Mouse (Mus musculus): ENCODE data around the gene Arhgef6. TPM values are rescaled to one million over a fixed set of nuclear protein-coding genes. Genes with fewer than 3 reads are reported as not detected.
A peak's percentile ranks its signal among the peaks of the same experiment; 100 is the strongest.

Arhgef6 gene
- 3.6 and 4.1 TPM in 2 replicates for polyA plus RNA-seq (2015; fragmentation: Nextera tagmentation; extraction: Ambion mirVana)

DNA sequence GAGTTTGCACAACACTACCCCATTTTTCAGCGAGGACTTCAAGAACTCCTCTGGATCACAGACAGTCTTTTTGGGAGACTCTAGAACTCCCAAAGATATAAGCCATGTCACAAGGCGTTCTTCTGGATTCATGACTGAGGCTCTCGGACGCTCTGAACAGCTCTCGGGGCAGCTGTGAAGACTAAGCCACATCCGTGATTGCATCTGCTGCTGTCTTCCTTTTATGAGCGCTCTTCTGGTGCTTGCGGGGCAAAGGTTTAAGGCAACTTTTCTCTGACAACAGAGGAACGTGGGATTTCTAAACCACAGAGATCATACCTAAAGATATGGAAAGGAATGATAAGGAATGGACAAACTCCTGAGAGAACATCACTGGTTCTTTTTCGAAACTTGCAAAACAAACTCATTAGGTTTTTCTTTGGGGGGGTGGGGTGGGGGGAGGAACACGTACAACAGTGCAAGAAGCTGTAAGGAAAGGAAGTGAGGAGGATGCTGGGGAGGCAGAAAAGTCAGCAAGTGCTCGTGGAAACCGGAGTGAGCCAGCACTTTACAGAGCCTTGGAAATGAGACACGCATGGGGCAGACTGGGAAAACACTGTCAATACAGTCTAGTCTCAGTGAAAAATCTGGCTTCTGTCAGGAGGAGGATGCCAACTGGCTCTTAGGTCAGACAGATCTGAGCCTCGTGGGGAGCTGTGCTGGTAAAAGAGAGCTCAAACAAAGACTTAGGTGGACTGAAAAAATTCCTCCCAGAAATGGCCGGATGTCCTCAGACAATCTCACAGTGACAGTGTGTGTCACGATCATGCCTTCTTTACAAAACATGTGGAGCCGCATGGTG lies at the start of gene Arhgef6:
Gene Arhgef6 (minus strand): TSS at position 359 of the 841 bp plus-strand sequence.
- DNase-seq (ENCODE audit: low spot score) (no peak), ATAC-seq (ENCODE audit: low FRiP score, low TSS enrichment) (no peak)
- no peak within 1 kb of the TSS for H3K27ac ChIP-seq (replicated peaks)
- no peaks in the 10 kb centered on the region for H3K36me3 ChIP-seq (ENCODE audit: control insufficient read depth, insufficient read depth, low read length)
- no peak within 1 kb of the TSS for H3K9ac ChIP-seq (ENCODE audit: low read length)
- TF ChIP-seq EP300 (optimal IDR thresholded peaks at IDR 0.05) (no peak), CTCF (IDR thresholded peaks at IDR 0.05; ENCODE audit: low read depth) (no peak)
- peak within 1 kb of the TSS; percentile 17; the same call in 1 of the 2 replicates for H3K4me2 ChIP-seq (replicated peaks; ENCODE audit: low read depth)
- no peaks in the 10 kb centered on the region for H3K9me3 ChIP-seq (ENCODE audit: control insufficient read depth, low read length)
- no peaks in the 10 kb centered on the region for H3K4me1 ChIP-seq (replicated peaks; ENCODE audit: control insufficient read depth, insufficient read depth)
- H3K4me3 ChIP-seq (ENCODE audit: low read depth, low read length), result no peak within 1 kb of the TSS
- WGBS, result 46% methylated on average over 18 of the region's 18 CpGs
- H3K27me3 ChIP-seq (ENCODE audit: control insufficient read depth, insufficient read depth, low read length), result no peaks in the 10 kb centered on the region

DNA sequence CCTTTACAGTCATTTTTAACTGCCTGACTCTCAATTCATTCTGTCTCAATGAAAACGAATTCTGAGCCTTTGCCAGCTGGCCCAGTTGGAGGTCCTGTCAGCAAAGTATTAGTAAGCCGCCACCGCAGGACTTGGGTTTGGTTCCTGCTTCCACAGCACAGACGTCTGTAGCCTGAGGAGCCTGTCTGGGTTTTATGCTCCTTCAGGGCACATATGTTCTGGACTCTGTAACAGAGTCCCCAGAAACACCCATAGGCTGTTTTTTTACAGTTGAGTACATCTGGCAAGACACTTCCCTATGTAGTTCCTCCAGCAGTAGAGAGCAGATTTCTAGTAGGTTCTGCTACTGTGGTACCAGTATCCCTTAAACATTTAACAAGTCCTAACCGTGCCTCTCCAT lies 42.4 kb upstream of the Arhgef6 start:
- 69% methylated on average over 5 of the region's 5 CpGs for WGBS
- no peak for TF ChIP-seq CTCF (IDR thresholded peaks at IDR 0.05; ENCODE audit: low read depth)
- TF ChIP-seq EP300 (optimal IDR thresholded peaks at IDR 0.05), result no peak
- no peaks in the 10 kb centered on the region for H3K36me3 ChIP-seq (ENCODE audit: control insufficient read depth, insufficient read depth, low read length)

DNA sequence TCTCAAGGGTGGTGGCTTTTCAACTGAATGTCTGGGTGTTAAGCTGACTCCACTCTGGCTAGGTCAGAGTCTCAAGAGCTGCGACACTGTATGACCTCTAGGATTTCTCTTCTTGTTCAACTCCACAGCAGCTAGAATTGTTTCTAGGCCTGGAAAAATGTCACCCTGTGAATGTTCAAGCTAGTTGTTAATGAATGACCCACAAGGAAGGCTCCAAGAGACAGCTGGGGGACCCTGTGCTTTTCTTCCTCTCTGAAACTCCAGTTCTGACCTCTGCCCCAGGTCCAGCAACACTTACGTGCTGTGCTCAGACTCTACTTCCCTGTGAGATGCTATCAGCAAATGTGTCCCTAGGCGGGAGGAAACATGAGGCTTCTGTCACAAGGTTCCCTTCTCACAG lies 40.0 kb upstream of the Arhgef6 start:
- ATAC-seq (ENCODE audit: low FRiP score, low TSS enrichment), result no peak
- Histone ChIP-seq H3K4me1 (replicated peaks; ENCODE audit: control insufficient read depth, insufficient read depth) (no peaks in the 10 kb centered on the region), H3K4me3 (ENCODE audit: low read depth, low read length) (no peak overlapping the region), H3K9me3 (ENCODE audit: control insufficient read depth, low read length) (no peaks in the 10 kb centered on the region), H3K9ac (ENCODE audit: low read length) (no peak overlapping the region), H3K27ac (replicated peaks) (no peak overlapping the region), H3K4me2 (replicated peaks; ENCODE audit: low read depth) (no peak overlapping the region), H3K27me3 (ENCODE audit: control insufficient read depth, insufficient read depth, low read length) (no peaks in the 10 kb centered on the region), H3K36me3 (ENCODE audit: control insufficient read depth, insufficient read depth, low read length) (no peaks in the 10 kb centered on the region)
- 87% methylated on average over 3 of the region's 3 CpGs for WGBS
- DNase-seq (ENCODE audit: low spot score), result no peak
- TF ChIP-seq CTCF (IDR thresholded peaks at IDR 0.05; ENCODE audit: low read depth) (no peak), EP300 (optimal IDR thresholded peaks at IDR 0.05) (no peak)

More for the DNA sequence above, 42.4 kb upstream of the Arhgef6 start:
- Histone ChIP-seq H3K27me3 (ENCODE audit: control insufficient read depth, insufficient read depth, low read length) (no peaks in the 10 kb centered on the region), H3K4me2 (replicated peaks; ENCODE audit: low read depth) (no peak overlapping the region), H3K9me3 (ENCODE audit: control insufficient read depth, low read length) (no peaks in the 10 kb centered on the region), H3K4me1 (replicated peaks; ENCODE audit: control insufficient read depth, insufficient read depth) (no peaks in the 10 kb centered on the region), H3K27ac (replicated peaks) (no peak overlapping the region), H3K9ac (ENCODE audit: low read length) (no peak overlapping the region), H3K4me3 (ENCODE audit: low read depth, low read length) (no peak overlapping the region)
- ATAC-seq (ENCODE audit: low FRiP score, low TSS enrichment), result no peak
- no peak for DNase-seq (ENCODE audit: low spot score)

DNA sequence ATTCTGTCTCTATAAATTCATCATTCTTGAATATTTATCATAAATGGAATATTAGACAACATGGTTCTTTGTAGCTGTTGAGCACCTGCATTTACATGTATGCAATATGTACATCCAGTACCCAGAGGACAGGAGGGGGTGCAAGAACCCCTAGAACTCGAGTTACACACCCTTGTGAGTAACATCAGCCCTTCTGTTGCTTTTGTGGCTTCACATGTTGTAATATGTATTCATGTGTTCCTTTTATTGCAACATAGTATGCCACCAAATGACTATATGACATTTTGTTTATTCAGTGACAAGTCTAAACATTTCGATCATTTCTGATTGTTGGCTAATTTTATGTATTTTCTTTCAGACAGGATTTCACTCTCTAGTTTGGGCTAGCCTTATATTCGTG lies 38.6 kb upstream of the Arhgef6 start:
- H3K27me3 ChIP-seq (ENCODE audit: control insufficient read depth, insufficient read depth, low read length), result no peaks in the 10 kb centered on the region

DNA sequence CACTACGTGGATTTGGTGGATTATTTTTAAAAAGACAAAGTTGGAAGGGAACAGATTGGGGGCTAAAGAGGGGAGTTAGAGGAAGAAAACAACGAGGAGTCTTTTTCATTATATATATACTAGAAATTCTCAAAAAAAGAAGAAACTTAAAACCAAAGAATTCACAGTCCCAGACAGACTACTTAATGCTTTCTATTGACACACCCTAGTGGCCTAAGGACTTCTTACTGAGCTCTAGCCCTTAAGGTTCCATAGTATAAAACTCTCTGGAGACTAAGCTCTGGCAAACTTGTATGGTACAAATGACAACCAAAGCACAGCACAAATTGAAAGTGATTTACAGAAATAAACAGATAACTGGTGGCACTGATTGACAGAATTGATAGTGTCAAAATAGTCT lies 35.5 kb upstream of the Arhgef6 start:
- Histone ChIP-seq H3K36me3 (ENCODE audit: control insufficient read depth, insufficient read depth, low read length) (no peaks in the 10 kb centered on the region), H3K9me3 (ENCODE audit: control insufficient read depth, low read length) (no peaks in the 10 kb centered on the region), H3K4me2 (replicated peaks; ENCODE audit: low read depth) (no peak overlapping the region), H3K4me3 (ENCODE audit: low read depth, low read length) (no peak overlapping the region), H3K4me1 (replicated peaks; ENCODE audit: control insufficient read depth, insufficient read depth) (no peaks in the 10 kb centered on the region), H3K27ac (replicated peaks) (no peak overlapping the region), H3K9ac (ENCODE audit: low read length) (no peak overlapping the region), H3K27me3 (ENCODE audit: control insufficient read depth, insufficient read depth, low read length) (no peaks in the 10 kb centered on the region)
- WGBS, result 76% methylated on average over 2 of the region's 2 CpGs
- DNase-seq (ENCODE audit: low spot score) (no peak), ATAC-seq (ENCODE audit: low FRiP score, low TSS enrichment) (no peak)
- TF ChIP-seq CTCF (IDR thresholded peaks at IDR 0.05; ENCODE audit: low read depth) (no peak), EP300 (optimal IDR thresholded peaks at IDR 0.05) (no peak)

More for the DNA sequence above, 38.6 kb upstream of the Arhgef6 start:
- no peaks in the 10 kb centered on the region for H3K4me1 ChIP-seq (replicated peaks; ENCODE audit: control insufficient read depth, insufficient read depth)
- H3K36me3 ChIP-seq (ENCODE audit: control insufficient read depth, insufficient read depth, low read length), result no peaks in the 10 kb centered on the region
- H3K9ac ChIP-seq (ENCODE audit: low read length), result no peak overlapping the region
- WGBS, result 79% methylated on average over 3 of the region's 3 CpGs
- DNase-seq (ENCODE audit: low spot score), result no peak
- H3K27ac ChIP-seq (replicated peaks), result no peak overlapping the region
- ATAC-seq (ENCODE audit: low FRiP score, low TSS enrichment), result no peak
- TF ChIP-seq EP300 (optimal IDR thresholded peaks at IDR 0.05) (no peak), CTCF (IDR thresholded peaks at IDR 0.05; ENCODE audit: low read depth) (no peak)
- no peak overlapping the region for H3K4me3 ChIP-seq (ENCODE audit: low read depth, low read length)
- H3K4me2 ChIP-seq (replicated peaks; ENCODE audit: low read depth), result no peak overlapping the region
- no peaks in the 10 kb centered on the region for H3K9me3 ChIP-seq (ENCODE audit: control insufficient read depth, low read length)

DNA sequence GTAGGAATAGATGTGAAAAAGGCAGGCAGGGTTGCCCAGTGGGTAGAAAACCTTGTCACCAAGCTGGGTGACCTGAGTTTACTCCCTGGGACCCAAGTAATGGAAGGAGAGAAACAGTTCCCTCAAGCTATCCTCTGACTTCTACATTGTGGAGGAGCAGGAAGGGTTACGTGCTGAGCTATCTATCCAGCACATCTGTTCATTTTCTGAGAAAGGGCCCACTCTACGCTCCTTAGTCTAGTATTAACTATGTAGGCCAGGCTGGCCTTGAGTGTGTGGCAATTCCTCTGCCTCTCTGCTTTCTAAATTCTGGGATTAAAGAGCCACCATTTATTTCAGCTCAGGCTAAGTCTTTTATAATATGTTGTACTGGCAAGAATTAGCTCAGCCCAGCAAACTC lies 35.0 kb upstream of the Arhgef6 start:
- H3K36me3 ChIP-seq (ENCODE audit: control insufficient read depth, insufficient read depth, low read length), result no peaks in the 10 kb centered on the region
- no peak overlapping the region for H3K27ac ChIP-seq (replicated peaks)
- no peaks in the 10 kb centered on the region for H3K27me3 ChIP-seq (ENCODE audit: control insufficient read depth, insufficient read depth, low read length)
- H3K4me2 ChIP-seq (replicated peaks; ENCODE audit: low read depth), result no peak overlapping the region
- WGBS, result 89% methylated on average over 2 of the region's 2 CpGs
- H3K4me1 ChIP-seq (replicated peaks; ENCODE audit: control insufficient read depth, insufficient read depth), result no peaks in the 10 kb centered on the region
- H3K9ac ChIP-seq (ENCODE audit: low read length), result no peak overlapping the region
- no peaks in the 10 kb centered on the region for H3K9me3 ChIP-seq (ENCODE audit: control insufficient read depth, low read length)
- TF ChIP-seq CTCF (IDR thresholded peaks at IDR 0.05; ENCODE audit: low read depth), result no peak
- no peak for TF ChIP-seq EP300 (optimal IDR thresholded peaks at IDR 0.05)
- no peak for ATAC-seq (ENCODE audit: low FRiP score, low TSS enrichment)
- no peak for DNase-seq (ENCODE audit: low spot score)
- H3K4me3 ChIP-seq (ENCODE audit: low read depth, low read length), result no peak overlapping the region
